Mouse (Mus musculus) erythroblast, embryonic 14.5 days (primary cell): Measurements from ENCODE around the gene Syngr4. TPM values are rescaled to one million over a fixed set of nuclear protein-coding genes. Genes with fewer than 3 reads are reported as not detected.
A peak's percentile ranks its signal among the peaks of the same experiment; 100 is the strongest.

Experiments
- H3K27me3 ChIP-seq: 2 replicates; pipeline ENCODE4 v1.6.1; 2012; ENCODE audit warnings: inconsistent platforms; ENCODE audit not compliant: control insufficient read depth
- H3K36me3 ChIP-seq: 2 replicates; pipeline ENCODE4 v1.6.1; 2012; ENCODE audit warnings: mild to moderate bottlenecking, inconsistent platforms; ENCODE audit not compliant: control insufficient read depth
- H3K4me1 ChIP-seq: 2 replicates; pipeline ENCODE4 v1.6.1; 2012; ENCODE audit warnings: inconsistent platforms; ENCODE audit not compliant: control insufficient read depth
- H3K4me3 ChIP-seq: replicated peaks from 2 replicates; pipeline ENCODE3; 2012; ENCODE audit warnings: moderate library complexity, mild to moderate bottlenecking, inconsistent platforms
- H3K9me3 ChIP-seq: 2 replicates; pipeline ENCODE4 v1.6.1; 2012; ENCODE audit warnings: low read length, inconsistent platforms, mixed read lengths; ENCODE audit not compliant: control insufficient read depth
- GATA1 ChIP-seq: IDR thresholded peaks from 2 replicates; pipeline ENCODE4 v1.6.1; 2012; ENCODE audit warnings: low read length, inconsistent platforms, mixed read lengths
- TAL1 ChIP-seq: IDR thresholded peaks from 3 replicates; pipeline ENCODE4 v1.6.1; 2012; ENCODE audit warnings: low read length, inconsistent platforms, mixed read lengths
- polyA plus RNA-seq: library from polyadenylated mRNA; stranded (reverse); fragments of >175 nt; gene quantifications from 2 replicates; pipeline ENCODE4 v1.2.3, GENCODE M21; 2012

The Syngr4 gene
- polyA plus RNA-seq, 1 experiment = 1.2 TPM

DNA sequence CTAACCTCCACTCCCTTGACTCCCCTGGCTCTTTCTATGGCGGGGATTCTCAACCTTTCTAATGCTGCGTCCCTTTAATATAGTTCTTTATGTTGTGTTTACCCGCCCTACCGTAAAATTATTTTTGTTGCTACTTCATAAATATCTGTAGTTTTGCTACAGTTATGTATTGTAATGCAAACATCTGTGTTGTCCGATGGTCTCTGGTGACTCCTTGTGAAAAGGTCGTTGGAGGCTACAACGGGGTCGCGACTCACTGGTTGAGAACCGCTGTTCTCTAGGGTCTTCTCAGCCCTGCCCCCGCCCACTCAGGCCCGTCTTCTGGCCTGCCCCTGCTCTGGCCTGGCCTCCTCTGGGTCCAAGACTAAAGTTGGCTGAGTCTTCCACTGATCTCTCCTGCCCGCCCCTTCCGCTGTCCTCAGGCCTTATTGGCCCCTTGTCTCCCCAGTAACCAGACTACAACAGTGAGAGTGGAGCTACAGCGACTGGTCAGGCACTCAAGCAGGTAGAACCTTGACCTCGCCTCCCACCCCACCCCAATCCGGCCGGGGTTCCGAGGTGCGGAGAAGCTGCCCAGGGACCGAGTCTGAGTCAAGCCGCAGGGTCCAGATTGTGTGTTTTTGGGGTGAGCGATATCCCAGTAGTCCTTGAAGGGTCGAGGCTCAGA, 27.4 kb upstream of the Syngr4 start, which contains the start of gene Ccdc114:
Ccdc114 (plus strand) TSS at position 311 of the 667 bp plus-strand sequence.
- Histone ChIP-seq H3K4me3 (peak within 1 kb of the TSS; percentile 71), H3K36me3 (peaks cover 5% of the 10 kb centered on the region), H3K4me1 (peaks cover 59% of the 10 kb centered on the region), H3K9me3 (peaks cover 7% of the 10 kb centered on the region), H3K27me3 (peaks cover 9% of the 10 kb centered on the region)
- TF ChIP-seq TAL1 = no peak
- TF ChIP-seq GATA1 = no peak

DNA sequence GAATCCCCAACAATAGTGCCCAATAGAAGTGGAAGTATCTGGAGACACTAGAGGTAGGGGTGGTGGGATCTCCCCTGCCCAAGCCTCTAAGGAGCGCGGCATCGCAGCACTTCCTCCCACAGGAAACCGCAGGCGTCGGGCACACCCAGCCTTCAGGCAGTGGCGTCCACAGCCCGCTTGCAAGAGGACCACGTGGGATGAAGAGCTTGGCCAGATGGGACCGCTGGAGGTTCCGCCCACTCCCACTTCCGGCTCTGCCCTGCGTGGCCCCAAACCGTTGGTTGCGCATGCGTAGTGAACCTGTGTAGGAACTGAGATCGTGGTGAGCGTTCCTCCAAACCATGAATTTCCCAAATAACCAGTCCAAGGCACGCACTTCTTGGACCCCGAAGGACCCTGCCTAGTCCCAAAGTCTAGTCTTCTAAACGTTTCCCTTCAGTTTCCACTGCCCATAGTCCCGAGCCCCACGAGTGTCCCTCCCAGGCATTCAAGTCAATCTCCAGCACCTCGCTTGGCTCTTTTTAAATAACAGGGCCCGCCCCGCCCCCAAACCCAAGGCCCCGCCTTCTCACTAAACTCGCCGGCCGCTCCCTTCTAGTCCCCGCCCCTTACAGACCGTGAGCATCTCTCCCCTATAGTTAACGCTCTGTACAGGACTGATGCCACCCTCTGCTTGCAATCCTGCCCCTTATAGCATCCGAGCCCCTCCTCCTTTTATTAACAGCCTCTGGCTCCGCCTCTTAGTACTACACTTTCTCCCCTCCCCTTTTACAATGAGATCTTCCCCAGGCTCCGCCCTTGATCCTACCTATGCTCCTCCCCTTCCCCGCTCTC, 26.6 kb upstream of the Syngr4 start:
- H3K27me3 ChIP-seq = peaks cover 6% of the 10 kb centered on the region

DNA sequence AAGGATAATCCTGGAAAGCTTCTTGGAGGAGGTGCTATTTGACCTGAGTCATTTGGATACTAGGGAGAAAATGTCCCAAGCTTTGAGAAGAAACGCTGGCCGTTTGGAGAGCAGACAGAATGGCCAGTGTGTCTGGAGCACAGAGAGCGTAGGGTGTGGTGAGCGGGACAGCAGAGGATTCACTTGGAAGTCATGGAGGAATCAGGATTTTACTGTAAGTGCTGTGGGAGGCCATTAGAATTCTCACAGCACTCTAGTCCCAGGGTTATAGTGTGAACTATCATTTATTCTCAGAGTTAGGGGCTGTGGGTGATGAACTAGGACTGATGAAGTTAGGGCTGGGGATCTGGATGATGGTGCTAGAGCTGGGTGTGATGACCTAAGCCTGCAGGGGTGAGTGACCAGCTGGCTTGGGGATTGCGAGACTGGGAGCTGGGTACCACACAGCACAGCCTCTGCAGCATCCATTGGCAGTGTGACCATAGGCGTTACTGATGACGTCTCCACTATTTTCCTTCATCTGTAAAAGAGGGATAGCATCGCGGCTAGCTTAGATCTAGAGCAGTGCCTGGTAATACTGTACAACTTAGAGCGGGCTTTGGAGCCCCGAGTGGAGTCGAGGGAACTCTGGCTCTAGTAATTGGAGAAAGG, 25.6 kb upstream of the Syngr4 start:
- TF ChIP-seq TAL1 = no peak
- TF ChIP-seq GATA1 = no peak
- no peak overlapping the region for H3K4me3 ChIP-seq
- H3K36me3 ChIP-seq = peaks cover 17% of the 10 kb centered on the region
- H3K4me1 ChIP-seq = peaks cover 68% of the 10 kb centered on the region
- peaks cover 2% of the 10 kb centered on the region; the same call in 1 of the 2 replicates for H3K9me3 ChIP-seq
- no peaks in the 10 kb centered on the region for H3K27me3 ChIP-seq

More for the DNA sequence above, 26.6 kb upstream of the Syngr4 start:
- Histone ChIP-seq H3K4me3 (peak overlapping the region; percentile 71), H3K4me1 (peaks cover 60% of the 10 kb centered on the region), H3K36me3 (peaks cover 7% of the 10 kb centered on the region), H3K9me3 (peaks cover 7% of the 10 kb centered on the region)
- no peak for TF ChIP-seq GATA1
- no peak for TF ChIP-seq TAL1

DNA sequence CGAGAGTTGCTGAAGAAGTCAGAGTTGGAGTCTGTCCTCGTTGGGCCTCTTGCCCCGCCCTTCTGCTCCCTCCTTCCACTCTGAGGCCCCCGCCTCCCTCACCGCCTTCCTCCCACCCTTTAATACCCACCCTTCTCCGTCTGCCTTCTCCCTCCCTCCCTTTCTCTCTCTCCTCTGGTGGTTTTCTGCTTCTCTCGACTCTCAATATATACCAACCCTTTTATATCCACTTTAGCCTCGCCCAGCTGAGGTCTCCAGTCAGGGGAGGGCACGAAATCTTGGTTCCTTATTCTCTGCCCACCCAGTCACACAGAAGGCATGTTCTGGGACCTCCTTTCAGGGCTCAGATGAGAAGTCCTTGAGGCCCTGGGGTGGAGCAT, 24.7 kb upstream of the Syngr4 start, which contains the start of gene Emp3:
Emp3 (minus strand) TSS at position 163 of the 380 bp plus-strand sequence.
- Histone ChIP-seq H3K36me3 (peaks cover 22% of the 10 kb centered on the region), H3K4me1 (peaks cover 77% of the 10 kb centered on the region), H3K4me3 (peak within 1 kb of the TSS; percentile 66), H3K27me3 (no peaks in the 10 kb centered on the region), H3K9me3 (peaks cover 2% of the 10 kb centered on the region; the same call in 1 of the 2 replicates)
- TF ChIP-seq TAL1 (no peak), GATA1 (no peak)

DNA sequence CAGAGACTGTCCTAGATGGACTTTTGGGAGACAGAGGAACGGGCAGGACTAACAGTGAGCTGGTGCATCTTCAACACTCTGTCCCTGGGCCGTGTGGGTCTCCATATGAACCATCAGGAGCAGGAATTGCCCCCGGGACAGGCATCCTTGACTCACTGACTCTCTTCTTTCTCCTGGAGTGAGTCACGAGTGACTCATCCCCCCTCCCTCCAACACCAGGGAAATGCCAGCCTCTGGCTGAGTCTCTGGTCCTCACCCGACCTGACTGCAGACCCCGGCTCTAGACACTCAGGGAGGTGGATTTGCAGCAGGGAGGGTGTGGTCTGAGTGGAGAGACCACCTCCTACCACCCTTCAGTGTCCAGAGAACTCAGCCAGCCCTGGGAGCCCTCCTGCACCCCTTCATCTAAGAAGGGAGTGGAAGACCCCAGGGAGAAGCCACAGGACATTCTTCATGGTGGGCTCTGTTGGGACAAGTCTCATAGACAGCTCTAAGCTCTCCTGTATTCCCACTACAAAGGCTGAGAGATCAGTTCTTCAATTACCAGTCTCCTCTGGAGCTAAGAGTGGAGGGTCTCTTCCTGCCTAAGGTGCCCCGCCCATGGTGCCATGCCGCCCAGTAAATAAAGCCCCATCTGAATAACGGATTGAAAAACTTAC, 24.2 kb upstream of the Syngr4 start:
- peaks cover 26% of the 10 kb centered on the region for H3K36me3 ChIP-seq
- TF ChIP-seq TAL1 (no peak), GATA1 (no peak)
- peaks cover 2% of the 10 kb centered on the region; the same call in 1 of the 2 replicates for H3K9me3 ChIP-seq
- H3K4me3 ChIP-seq = peak overlapping the region; percentile 66
- peaks cover 82% of the 10 kb centered on the region for H3K4me1 ChIP-seq
- H3K27me3 ChIP-seq = no peaks in the 10 kb centered on the region

DNA sequence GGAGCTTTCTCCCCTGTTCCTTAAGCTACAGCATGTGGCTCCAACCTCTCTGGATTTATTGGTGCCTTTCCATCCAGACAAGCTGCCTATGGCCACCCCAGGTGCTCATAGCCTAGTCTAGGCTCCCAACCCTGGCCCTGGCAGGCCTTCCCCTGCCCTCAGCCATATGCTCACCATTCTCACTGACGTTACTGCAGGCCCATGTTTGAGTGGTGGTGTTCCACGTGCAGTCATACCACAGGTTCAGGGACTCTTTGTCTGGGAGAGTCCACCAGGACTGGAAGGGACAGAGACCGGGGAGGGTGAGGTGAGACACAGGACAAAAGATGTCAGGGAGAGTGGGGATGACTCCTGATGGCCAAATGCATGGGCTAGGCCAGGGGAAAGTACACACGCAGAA, 23.2 kb upstream of the Syngr4 start:
- TF ChIP-seq TAL1 = no peak
- no peak for TF ChIP-seq GATA1
- no peaks in the 10 kb centered on the region; the same call in 1 of the 2 replicates for H3K9me3 ChIP-seq
- peaks cover 30% of the 10 kb centered on the region for H3K36me3 ChIP-seq
- no peaks in the 10 kb centered on the region for H3K27me3 ChIP-seq
- peaks cover 86% of the 10 kb centered on the region for H3K4me1 ChIP-seq
- H3K4me3 ChIP-seq = peak overlapping the region; percentile 66

DNA sequence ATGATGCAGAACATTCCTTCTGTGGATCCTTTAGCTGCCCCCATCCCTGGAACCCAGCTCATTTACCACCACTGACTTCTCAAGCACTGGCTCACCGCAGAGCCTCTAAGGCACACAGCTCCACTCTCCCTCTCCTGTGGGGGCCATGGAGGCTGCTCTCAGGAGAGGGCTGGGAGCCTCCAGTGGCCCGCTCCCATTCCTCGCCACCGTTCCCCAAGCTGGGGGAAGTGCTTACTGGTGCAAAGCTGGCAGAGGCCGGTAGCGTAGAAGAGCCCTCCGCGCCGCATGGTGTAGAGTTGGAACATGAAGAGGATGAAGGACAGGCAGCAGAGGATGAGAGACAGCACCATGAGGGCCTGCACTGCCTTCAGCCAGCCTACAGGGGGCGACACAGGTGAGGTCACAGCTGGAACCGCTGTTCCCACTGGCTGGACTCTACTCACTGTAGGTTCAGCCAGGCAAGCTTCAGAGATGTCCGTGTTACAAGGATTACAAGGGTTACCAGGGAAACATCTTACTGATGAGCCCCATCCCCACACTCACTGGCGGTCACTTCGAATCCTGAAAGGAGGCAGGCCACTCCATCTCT, 22.7 kb upstream of the Syngr4 start:
- Histone ChIP-seq H3K4me1 (peaks cover 81% of the 10 kb centered on the region), H3K4me3 (no peak overlapping the region), H3K36me3 (peaks cover 35% of the 10 kb centered on the region), H3K9me3 (no peaks in the 10 kb centered on the region; the same call in 1 of the 2 replicates), H3K27me3 (no peaks in the 10 kb centered on the region)
- TF ChIP-seq TAL1 = no peak
- TF ChIP-seq GATA1 = no peak

DNA sequence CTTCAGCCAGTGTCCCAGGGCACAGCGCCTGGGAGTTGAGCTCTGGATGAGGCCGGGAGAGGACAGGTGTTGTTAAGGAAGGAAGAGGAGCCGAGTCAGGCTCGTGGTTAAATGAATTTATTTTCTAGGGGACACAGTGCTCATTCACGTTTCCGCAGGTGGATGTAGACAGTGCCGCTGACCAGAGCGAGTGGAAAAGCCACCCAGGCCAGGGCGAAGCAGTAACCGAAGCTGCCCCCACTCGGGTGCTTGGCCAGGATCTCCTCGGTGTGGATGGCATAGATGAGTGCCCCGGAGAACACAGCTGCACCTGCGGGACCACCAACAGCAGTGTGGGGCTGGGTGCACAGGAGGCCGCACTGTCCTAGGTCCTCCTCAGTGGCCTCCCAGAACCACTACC, 21.4 kb upstream of the Syngr4 start:
- Histone ChIP-seq H3K27me3 (no peaks in the 10 kb centered on the region), H3K36me3 (peaks cover 46% of the 10 kb centered on the region), H3K4me3 (no peak overlapping the region), H3K4me1 (peaks cover 68% of the 10 kb centered on the region), H3K9me3 (no peaks in the 10 kb centered on the region; the same call in 1 of the 2 replicates)
- TF ChIP-seq GATA1 (no peak), TAL1 (no peak)
